Mouse (Mus musculus): ENCODE data around the gene H6pd. TPM values are rescaled to one million over a fixed set of nuclear protein-coding genes. Genes with fewer than 3 reads are reported as not detected.

The H6pd gene
- polyA plus RNA-seq, 1 experiment from 2014 or later, result 18.5 TPM

DNA sequence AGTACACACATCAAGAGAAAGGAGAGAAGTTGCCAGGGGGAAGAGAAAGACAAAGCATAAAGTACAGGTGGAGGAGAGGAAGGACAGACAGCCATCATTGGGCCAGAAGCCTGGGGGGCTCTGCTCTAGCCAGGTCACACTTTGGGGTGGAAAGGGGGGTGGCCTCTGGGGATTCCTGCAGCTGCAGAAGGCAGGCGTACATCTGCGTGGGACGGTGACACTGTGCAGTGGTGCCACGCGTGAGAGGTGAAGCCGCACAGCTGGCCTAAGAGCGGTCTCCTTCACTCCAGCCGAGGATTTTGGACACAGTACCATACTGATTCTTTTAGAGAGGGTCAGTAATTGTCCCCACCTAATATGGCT is 16.2 kb downstream of the H6pd start:
- H3K9ac ChIP-seq, result no peak overlapping the region
- no peaks in the 10 kb centered on the region for H3K27me3 ChIP-seq
- H3K4me1 ChIP-seq, result peaks cover 64% of the 10 kb centered on the region
- H3K4me2 ChIP-seq, result no peak overlapping the region
- no peak overlapping the region for H3K4me3 ChIP-seq (replicated peaks)
- no peak overlapping the region for H3K27ac ChIP-seq
- H3K36me3 ChIP-seq, result peaks cover 11% of the 10 kb centered on the region; the same call in 1 of the 2 replicates
- no peak for ATAC-seq (replicated peaks; ENCODE audit: low FRiP score)
- no peaks in the 10 kb centered on the region for H3K9me3 ChIP-seq (replicated peaks)
- WGBS, result 71% methylated on average over 8 of the region's 8 CpGs

DNA sequence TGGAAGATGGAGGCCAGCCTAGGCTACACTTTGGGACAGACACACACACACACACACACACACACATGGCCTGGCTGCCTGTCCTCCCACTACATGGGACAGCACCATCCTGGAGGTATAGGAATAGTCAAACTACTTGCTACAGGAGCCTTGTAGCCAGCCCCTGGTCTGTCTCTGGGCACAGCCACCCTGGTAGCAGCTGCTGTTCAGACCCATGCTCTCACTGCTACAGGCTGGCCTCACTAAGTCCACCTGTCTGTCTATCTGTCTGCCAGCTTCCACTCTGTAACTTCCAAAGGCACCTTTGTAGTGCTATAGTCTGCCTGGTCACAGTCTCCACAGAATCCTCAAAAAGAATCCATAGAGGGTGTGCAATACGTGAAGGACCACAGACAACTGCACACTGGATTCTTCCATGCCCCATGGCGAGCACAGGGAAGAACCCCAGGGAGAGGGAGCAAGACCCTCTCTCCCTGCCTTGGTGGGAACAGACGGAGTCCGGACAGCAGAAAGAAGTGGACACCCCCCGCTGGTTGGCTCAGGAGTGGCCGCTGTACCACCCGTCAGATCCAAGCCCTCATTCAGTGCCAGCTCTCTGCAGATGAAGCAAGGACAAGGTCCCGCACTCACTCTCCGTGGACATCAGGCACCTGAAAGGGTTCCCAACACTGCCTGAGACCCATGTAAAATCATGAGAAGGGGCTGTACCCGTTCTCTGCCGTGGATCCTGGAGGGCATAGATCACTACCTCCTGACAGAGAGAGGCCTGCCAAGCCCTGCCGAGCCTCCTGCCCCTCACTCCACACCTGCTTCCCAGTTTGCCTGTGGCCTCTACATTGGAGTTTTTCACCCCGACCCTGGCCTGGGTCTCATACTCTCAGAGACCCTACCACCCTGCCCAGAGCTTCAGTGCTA is 16.8 kb downstream of the H6pd start:
- peak overlapping the region; percentile 82; the same call in 1 of the 2 replicates for H3K27ac ChIP-seq

DNA sequence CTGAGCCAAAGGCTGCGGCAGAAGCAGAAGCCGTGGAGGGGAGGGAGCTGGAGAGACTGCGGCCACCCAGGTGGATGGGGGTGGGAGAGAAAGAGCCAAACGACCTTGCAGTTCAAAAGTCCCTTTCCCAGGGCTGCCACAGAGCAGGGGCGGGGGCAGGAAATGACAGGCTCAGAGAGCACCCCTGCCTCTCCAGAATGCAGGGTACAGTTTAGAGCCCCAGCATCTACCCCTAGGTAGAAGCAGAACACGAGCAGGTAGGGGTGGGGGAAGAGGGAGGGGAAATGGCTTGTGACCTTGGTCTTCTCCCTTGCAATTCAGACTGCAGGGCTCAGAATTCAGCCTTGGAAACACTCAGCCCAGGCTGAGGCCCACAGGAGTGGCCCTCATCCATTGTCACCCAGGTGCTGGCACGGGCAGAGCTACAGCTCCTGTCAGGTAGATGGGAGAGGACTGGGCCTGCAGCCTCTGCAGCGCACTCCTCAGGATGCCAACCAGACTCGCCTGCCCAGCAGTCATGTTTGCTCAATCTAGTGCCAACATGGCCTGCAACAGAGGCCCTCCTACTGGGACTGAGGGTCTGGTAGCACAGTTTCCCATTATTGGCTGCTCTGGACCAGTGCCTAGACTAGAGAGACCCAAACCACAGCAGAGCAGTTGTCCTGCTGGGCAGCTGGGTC is 17.7 kb downstream of the H6pd start:
- H3K4me3 ChIP-seq (replicated peaks), result no peak overlapping the region
- H3K4me2 ChIP-seq, result peak overlapping the region; percentile 17; the same call in 1 of the 2 replicates
- peak; percentile 61 for ATAC-seq (replicated peaks; ENCODE audit: low FRiP score)
- H3K36me3 ChIP-seq, result peaks cover 11% of the 10 kb centered on the region; the same call in 1 of the 2 replicates
- H3K4me1 ChIP-seq, result peaks cover 49% of the 10 kb centered on the region
- peak overlapping the region; percentile 82 for H3K27ac ChIP-seq
- 28% methylated on average over 9 of the region's 9 CpGs for WGBS
- H3K27me3 ChIP-seq, result no peaks in the 10 kb centered on the region
- no peak overlapping the region; the same call in 1 of the 2 replicates for H3K9ac ChIP-seq
- no peaks in the 10 kb centered on the region for H3K9me3 ChIP-seq (replicated peaks)

More for the DNA sequence above, 16.8 kb downstream of the H6pd start:
- H3K9me3 ChIP-seq (replicated peaks), result no peaks in the 10 kb centered on the region
- ATAC-seq (replicated peaks; ENCODE audit: low FRiP score), result no peak
- no peaks in the 10 kb centered on the region for H3K27me3 ChIP-seq
- WGBS, result 81% methylated on average over 13 of the region's 13 CpGs
- H3K9ac ChIP-seq, result 0 out of 2 replicates have a peak overlapping the region, but pooled peaks have one; percentile 0
- H3K36me3 ChIP-seq, result peaks cover 11% of the 10 kb centered on the region; the same call in 1 of the 2 replicates
- H3K4me1 ChIP-seq, result peaks cover 58% of the 10 kb centered on the region
- H3K4me3 ChIP-seq (replicated peaks), result no peak overlapping the region
- H3K4me2 ChIP-seq, result no peak overlapping the region

DNA sequence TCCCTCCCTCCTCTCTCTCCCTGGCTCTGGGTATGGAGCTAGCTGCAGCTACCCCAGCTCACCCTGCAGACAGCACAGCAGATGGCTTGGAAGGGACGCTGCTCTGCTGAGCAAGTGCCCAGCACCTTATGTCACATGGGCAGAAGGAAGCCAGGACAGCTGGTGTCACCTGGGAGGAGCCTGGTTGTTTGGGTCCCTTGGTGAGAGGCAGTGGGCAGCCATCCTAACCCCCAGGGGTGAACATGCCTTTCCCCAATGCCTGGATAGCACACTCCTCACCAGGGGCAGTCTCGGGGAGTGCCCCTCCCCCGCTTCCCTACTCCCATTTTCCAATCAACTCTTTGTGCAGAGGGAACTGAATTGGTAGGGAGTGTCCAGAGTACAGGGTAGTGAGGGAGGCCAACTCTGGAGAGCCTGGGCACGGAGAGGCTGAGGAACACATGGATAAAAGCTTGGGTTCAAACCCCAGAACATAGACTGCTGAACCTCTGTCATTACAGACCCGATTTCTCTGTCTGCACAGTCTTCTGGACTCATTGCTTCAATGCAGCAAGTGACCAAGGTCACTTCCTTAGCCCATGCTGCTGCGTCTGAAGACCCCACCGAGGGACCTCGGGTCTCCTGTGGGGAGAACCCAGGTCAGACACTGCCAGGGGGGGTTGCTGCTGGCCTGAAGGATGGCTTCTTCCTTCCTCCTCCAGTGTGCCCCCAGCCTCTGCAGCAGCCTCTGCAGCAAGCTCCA is 18.4 kb downstream of the H6pd start:
- ATAC-seq (replicated peaks; ENCODE audit: low FRiP score), result peak; percentile 38
- no peaks in the 10 kb centered on the region for H3K27me3 ChIP-seq
- 9% methylated on average over 8 of the region's 8 CpGs for WGBS
- H3K4me1 ChIP-seq, result peaks cover 44% of the 10 kb centered on the region
- H3K27ac ChIP-seq, result peak overlapping the region; percentile 82
- no peak overlapping the region; the same call in 1 of the 2 replicates for H3K9ac ChIP-seq
- H3K4me3 ChIP-seq (replicated peaks), result no peak overlapping the region
- H3K9me3 ChIP-seq (replicated peaks), result no peaks in the 10 kb centered on the region
- peaks cover 5% of the 10 kb centered on the region; the same call in 1 of the 2 replicates for H3K36me3 ChIP-seq
- H3K4me2 ChIP-seq, result peak overlapping the region; percentile 17

DNA sequence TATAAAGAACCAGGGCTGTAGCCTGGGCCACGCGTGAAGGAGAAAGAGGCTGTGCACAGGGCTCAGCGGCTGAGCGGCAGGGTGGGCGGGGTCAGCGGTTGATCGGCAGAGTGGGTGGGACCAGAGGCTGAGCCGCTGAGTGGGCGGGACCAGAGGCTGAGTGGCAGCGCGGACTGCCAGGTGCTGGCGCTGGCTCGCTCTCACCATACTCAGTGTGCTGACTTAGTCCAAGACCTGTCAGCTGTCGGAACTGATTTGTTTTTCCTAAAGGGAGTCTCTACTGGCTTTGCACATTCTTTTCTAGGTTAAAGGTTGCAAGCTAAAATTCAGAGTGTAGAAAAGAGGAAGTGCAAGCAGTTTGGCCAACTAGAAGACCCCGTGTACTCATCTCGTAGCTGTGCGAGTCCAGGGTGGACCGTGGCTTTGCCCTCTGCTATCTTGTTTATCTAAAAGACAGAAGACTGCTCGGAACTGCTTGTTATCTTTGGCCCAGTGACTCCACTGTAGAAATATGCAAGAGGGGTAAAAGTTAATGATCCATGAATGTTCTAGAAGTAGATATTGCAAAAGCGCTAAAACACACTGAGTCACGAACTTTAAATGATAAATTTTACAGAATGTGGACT is 19.8 kb downstream of the H6pd start:
- peak overlapping the region; percentile 32; the same call in 1 of the 2 replicates for H3K9ac ChIP-seq
- H3K4me3 ChIP-seq (replicated peaks), result peak overlapping the region; percentile 29
- peak overlapping the region; percentile 63 for H3K4me2 ChIP-seq
- WGBS, result 2% methylated on average over 21 of the region's 21 CpGs
- H3K27ac ChIP-seq, result peak overlapping the region; percentile 89
- ATAC-seq (replicated peaks; ENCODE audit: low FRiP score), result peak; percentile 86
- H3K36me3 ChIP-seq, result 0 out of 2 replicates have a peak, but pooled peaks cover 5% of the 10 kb centered on the region
- no peaks in the 10 kb centered on the region for H3K27me3 ChIP-seq
- peaks cover 46% of the 10 kb centered on the region for H3K4me1 ChIP-seq
- H3K9me3 ChIP-seq (replicated peaks), result no peaks in the 10 kb centered on the region

DNA sequence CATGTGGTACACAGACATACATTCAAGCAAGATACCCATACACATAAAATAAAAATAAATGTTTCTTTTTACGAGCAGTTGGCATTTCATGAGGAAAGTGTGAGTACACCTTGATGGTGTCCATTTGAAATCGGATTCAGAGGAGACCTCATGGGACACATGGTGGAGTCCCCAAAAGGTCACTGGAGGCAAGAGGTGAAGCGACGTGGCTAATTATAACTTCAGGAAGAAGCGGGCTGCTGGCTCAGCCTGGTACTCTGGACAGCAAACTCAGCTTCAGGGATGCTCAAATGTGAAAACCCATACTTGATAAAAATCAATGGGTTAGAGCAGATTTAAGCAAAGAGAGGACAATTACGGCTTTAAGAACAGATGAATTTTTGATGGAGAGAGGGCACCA is 20.5 kb downstream of the H6pd start:
- peak overlapping the region; percentile 89 for H3K27ac ChIP-seq
- H3K36me3 ChIP-seq, result 0 out of 2 replicates have a peak, but pooled peaks cover 6% of the 10 kb centered on the region
- no peaks in the 10 kb centered on the region for H3K27me3 ChIP-seq
- no peaks in the 10 kb centered on the region for H3K9me3 ChIP-seq (replicated peaks)
- H3K9ac ChIP-seq, result 0 out of 2 replicates have a peak overlapping the region, but pooled peaks have one; percentile 32
- H3K4me2 ChIP-seq, result peak overlapping the region; percentile 63
- H3K4me1 ChIP-seq, result peaks cover 46% of the 10 kb centered on the region
- no peak for ATAC-seq (replicated peaks; ENCODE audit: low FRiP score)
- 66% methylated on average over 6 of the region's 6 CpGs for WGBS
- H3K4me3 ChIP-seq (replicated peaks), result peak overlapping the region; percentile 29

DNA sequence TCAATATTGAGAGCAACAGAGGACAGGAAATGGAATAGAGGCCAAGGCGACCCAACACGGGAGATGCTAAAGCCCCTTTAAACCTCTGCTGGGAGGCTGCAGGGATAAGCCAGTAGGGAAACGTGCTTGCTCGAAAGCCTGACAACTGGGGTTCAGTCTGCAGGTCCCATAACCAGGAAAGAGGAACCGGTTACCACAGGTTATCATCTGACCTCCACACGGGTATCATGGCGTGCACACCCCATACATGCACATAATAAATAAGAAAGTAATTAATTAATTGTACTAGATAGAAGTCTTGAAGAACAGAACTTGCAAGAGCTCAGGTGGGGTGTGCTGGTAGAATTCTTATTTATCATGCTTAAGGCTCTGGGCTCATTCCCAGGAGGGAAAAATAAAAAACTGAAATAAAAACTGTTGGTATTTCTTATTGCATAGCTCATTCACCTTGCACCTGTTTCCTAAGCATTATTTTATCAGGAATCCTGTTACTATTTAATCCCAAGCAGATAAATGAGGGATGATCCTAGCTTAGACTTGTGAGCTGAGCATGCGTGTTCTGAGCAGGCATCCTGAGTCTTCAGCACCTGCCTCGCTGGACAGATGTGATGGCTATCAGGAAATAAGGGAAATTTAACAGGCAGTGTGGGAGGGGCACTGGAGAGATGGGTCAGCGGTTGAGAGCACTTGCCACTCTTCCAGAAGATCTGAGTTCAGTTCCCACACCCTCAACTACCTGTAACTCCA is 22.0 kb downstream of the H6pd start:
- WGBS, result 77% methylated on average over 10 of the region's 10 CpGs
- ATAC-seq (replicated peaks; ENCODE audit: low FRiP score), result no peak

DNA sequence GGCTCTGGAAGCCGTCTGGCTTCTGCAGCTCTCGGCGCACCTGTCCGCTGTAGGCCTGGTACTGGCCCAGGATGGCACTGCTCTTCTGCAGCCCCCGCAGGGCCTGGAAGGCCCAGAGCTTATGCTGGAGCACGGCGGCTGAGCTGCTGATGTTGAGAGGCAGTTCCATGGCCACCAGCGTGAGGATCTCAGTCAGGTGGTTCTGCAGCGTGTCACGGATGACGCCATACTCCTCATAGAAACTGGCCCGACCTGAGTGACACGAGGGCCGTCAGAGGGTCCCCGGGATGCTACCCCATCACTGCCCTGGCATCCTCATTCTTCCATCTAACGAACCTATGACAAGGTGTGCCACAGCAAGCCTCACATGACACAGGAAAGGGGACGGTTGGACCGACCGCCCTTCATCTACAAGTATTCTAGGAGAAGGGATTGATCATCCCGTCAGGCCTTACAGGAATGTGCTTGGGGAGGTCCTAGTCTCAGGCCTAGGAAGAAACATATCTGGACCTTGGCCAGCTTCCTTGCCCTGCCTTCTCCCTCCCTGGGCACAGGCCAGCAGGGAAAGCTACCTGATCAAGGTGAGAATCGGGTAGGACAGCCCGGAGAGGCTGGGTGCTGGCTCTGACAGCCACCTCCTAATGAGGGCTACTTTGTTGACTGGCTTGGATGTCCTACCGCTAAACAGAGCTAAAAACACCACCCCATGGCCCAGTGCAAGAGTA is 24.7 kb downstream of the H6pd start:
- Histone ChIP-seq H3K27me3 (no peaks in the 10 kb centered on the region), H3K4me2 (no peak overlapping the region), H3K4me1 (peaks cover 24% of the 10 kb centered on the region), H3K36me3 (peaks cover 27% of the 10 kb centered on the region), H3K9me3 (replicated peaks) (no peaks in the 10 kb centered on the region), H3K9ac (no peak overlapping the region), H3K4me3 (replicated peaks) (no peak overlapping the region), H3K27ac (no peak overlapping the region)
- WGBS, result 92% methylated on average over 23 of the region's 23 CpGs
- ATAC-seq (replicated peaks; ENCODE audit: low FRiP score), result no peak

More for the DNA sequence above, 22.0 kb downstream of the H6pd start:
- Histone ChIP-seq H3K36me3 (peaks cover 16% of the 10 kb centered on the region), H3K9ac (no peak overlapping the region), H3K27me3 (no peaks in the 10 kb centered on the region), H3K4me3 (replicated peaks) (no peak overlapping the region), H3K4me2 (no peak overlapping the region), H3K4me1 (peaks cover 38% of the 10 kb centered on the region), H3K27ac (no peak overlapping the region), H3K9me3 (replicated peaks) (no peaks in the 10 kb centered on the region)

DNA sequence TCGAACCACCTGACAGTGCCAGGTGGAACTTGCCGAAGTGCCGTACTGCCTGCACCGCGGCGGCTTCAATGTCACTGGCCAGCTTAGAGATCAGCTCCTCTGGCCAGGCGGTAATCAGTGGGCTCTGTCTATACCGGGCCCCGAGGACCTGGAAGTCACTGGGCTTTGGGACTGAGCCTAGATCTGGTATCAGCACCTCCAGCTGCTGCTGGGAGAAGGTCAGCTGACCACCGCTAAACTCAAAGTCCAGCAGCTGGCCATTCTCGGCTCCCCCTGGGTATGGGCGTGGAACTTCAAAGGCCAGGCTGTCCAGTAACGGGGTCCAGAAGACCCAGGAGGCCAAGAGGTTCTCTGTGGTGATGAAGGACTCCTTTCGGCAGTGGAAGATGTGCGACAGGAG is 26.7 kb downstream of the H6pd start:
- Histone ChIP-seq H3K9me3 (replicated peaks) (no peaks in the 10 kb centered on the region), H3K27me3 (0 out of 2 replicates have a peak, but pooled peaks cover 4% of the 10 kb centered on the region), H3K27ac (no peak overlapping the region), H3K36me3 (peaks cover 27% of the 10 kb centered on the region), H3K4me3 (replicated peaks) (no peak overlapping the region), H3K4me1 (peaks cover 29% of the 10 kb centered on the region), H3K4me2 (no peak overlapping the region), H3K9ac (no peak overlapping the region)
- 72% methylated on average over 15 of the region's 15 CpGs for WGBS
- ATAC-seq (replicated peaks; ENCODE audit: low FRiP score), result no peak

DNA sequence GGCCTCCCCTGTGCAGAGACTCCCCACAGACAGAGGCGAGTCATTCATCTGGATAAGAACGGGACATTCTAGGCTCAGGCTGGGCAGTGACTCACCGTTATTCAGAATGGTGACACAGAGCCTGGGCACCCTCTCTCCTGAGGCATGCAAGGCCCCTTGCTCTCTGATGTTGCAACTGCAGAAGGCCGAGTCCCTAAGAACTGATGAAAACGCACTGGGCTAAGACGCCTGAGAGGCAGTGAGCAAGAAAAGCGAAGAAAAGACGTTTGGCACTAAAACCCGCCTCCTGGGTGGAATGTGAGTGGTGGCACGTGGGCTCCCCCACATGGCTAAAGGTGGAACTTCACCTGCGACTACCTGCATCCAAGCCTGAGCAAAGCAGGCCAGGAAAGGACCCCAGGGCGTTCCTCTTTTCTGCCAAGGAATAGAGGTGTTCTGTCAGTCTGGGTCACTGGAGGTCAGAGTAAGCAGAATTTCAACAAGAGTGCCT is 29.0 kb downstream of the H6pd start:
- ATAC-seq (replicated peaks; ENCODE audit: low FRiP score), result peak; percentile 54
- H3K36me3 ChIP-seq, result peaks cover 27% of the 10 kb centered on the region
- H3K4me3 ChIP-seq (replicated peaks), result no peak overlapping the region
- H3K9me3 ChIP-seq (replicated peaks), result no peaks in the 10 kb centered on the region
- H3K4me2 ChIP-seq, result peak overlapping the region; percentile 51
- H3K4me1 ChIP-seq, result peaks cover 37% of the 10 kb centered on the region
- 4% methylated on average over 12 of the region's 12 CpGs for WGBS
- 0 out of 2 replicates have a peak, but pooled peaks cover 6% of the 10 kb centered on the region for H3K27me3 ChIP-seq
- 0 out of 2 replicates have a peak overlapping the region, but pooled peaks have one; percentile 15 for H3K27ac ChIP-seq
- 0 out of 2 replicates have a peak overlapping the region, but pooled peaks have one; percentile 11 for H3K9ac ChIP-seq

Data from kidney, embryonic 15.5 days (tissue).